Mouse (Mus musculus) heart, adult 2 months (tissue): Measurements from ENCODE around the gene Nsmce1. TPM values are rescaled to one million over a fixed set of nuclear protein-coding genes. Genes with fewer than 3 reads are reported as not detected.

Experiments used
- DNase-seq, 2 experiments: peaks; one replicate each; pipeline ENCODE4 v3.0.0; 2021
- H3K27ac ChIP-seq: fragments of 200-600 bp; 2 replicates; pipeline ENCODE4 v1.8.1; 2022
- H3K27me3 ChIP-seq: fragments of 200-500 bp; 2 replicates; pipeline ENCODE4 v1.6.1; 2012; ENCODE audit warnings: mild to moderate bottlenecking, low read length, inconsistent platforms, mixed read lengths; ENCODE audit not compliant: control insufficient read depth, insufficient read depth
- H3K36me3 ChIP-seq: fragments of 200-500 bp; 2 replicates; pipeline ENCODE4 v1.6.1; 2012; ENCODE audit warnings: low read length, inconsistent platforms; ENCODE audit not compliant: control insufficient read depth, insufficient read depth
- H3K4me1 ChIP-seq: fragments of 200-500 bp; 2 replicates; pipeline ENCODE4 v1.6.1; 2011; ENCODE audit warnings: low read length; ENCODE audit not compliant: control insufficient read depth, insufficient read depth
- H3K4me3 ChIP-seq: fragments of 200-600 bp; 2 replicates; pipeline ENCODE4 v1.8.1; 2022
- H3K79me2 ChIP-seq: fragments of 200-500 bp; replicated peaks from 2 replicates; pipeline ENCODE4 v1.6.1; 2012; ENCODE audit warnings: mild to moderate bottlenecking, inconsistent platforms, low read length, moderate library complexity, mixed read lengths; ENCODE audit not compliant: control insufficient read depth, insufficient read depth
- H3K9ac ChIP-seq: fragments of 200-500 bp; 2 replicates; pipeline ENCODE4 v1.6.1; 2012; ENCODE audit warnings: low read depth, mild to moderate bottlenecking, control low read depth, inconsistent platforms, low read length, mixed read lengths
- CTCF ChIP-seq: fragments of 200-600 bp; IDR thresholded peaks from 2 replicates; pipeline ENCODE4 v1.8.1; 2022; ENCODE audit warnings: antibody characterized with exemption, mild to moderate bottlenecking, moderate library complexity
- EP300 ChIP-seq: fragments of 200-500 bp; IDR thresholded peaks from 2 replicates; pipeline ENCODE4 v1.6.1; 2011; ENCODE audit warnings: low read depth, low read length, control low read depth; ENCODE audit not compliant: insufficient read depth
- POLR2A ChIP-seq: fragments of 200-500 bp; IDR thresholded peaks from 2 replicates; pipeline ENCODE4 v1.6.1; 2011; ENCODE audit warnings: mild to moderate bottlenecking, low read depth, low read length, control low read depth; ENCODE audit not compliant: insufficient read depth
- WGBS: fragments of 180-500 bp; shearing (Covaris S2); methylation state at CpG from one replicate; pipeline ENCODE4 v1.1.7; 2018; 5-methylcytosine and 5-hydroxymethylcytosine counted together
- intact Hi-C: fragments of 180-260 bp; cut with DNase I; formaldehyde crosslinking; loops from one replicate; pipeline ENCODE4 v1.15.1; 2025
- polyA plus RNA-seq: library from polyadenylated mRNA; depleted of rRNA; stranded (reverse); fragments of >200 nt; gene quantifications from 2 replicates; pipeline ENCODE4 v1.2.3, GENCODE M21; 2012
- total RNA-seq, 2 experiments: library from RNA; stranded (reverse); gene quantifications; 2 replicates each; pipeline ENCODE4 v1.2.3; 2021

Nsmce1 gene
- total and polyA plus RNA-seq, 3 experiments = 25.6 to 41.9 (median 33.1) TPM

GRCm38 (mm10) chr7:125519715-125520114, 28.3 kb upstream of the Nsmce1 start:
- WGBS = 77% methylated on average over 3 of the region's 3 CpGs
- Histone ChIP-seq H3K4me1 (no peaks in the 10 kb centered on the region), H3K27ac (no peak overlapping the region), H3K4me3 (no peak overlapping the region), H3K9ac (no peak overlapping the region), H3K79me2 (no peaks in the 10 kb centered on the region), H3K27me3 (no peaks in the 10 kb centered on the region), H3K36me3 (no peaks in the 10 kb centered on the region)
- intact Hi-C loops = no loop called here
- no peak for TF ChIP-seq POLR2A
- TF ChIP-seq CTCF = no peak
- no peak for TF ChIP-seq EP300
- no peak for DNase-seq

GRCm38 (mm10) chr7:125517470-125517869, 26.1 kb upstream of the Nsmce1 start:
- 82% methylated on average over 6 of the region's 6 CpGs for WGBS
- TF ChIP-seq CTCF (no peak), POLR2A (no peak), EP300 (no peak)
- no peak overlapping the region for H3K9ac ChIP-seq
- H3K4me1 ChIP-seq = no peaks in the 10 kb centered on the region
- no peaks in the 10 kb centered on the region for H3K36me3 ChIP-seq
- H3K27me3 ChIP-seq = no peaks in the 10 kb centered on the region
- H3K27ac ChIP-seq = no peak overlapping the region
- DNase-seq = no peak
- no peaks in the 10 kb centered on the region for H3K79me2 ChIP-seq
- intact Hi-C loops = no loop called here
- no peak overlapping the region for H3K4me3 ChIP-seq

- H3K36me3 ChIP-seq = no peaks in the 10 kb centered on the region
- 71% methylated on average over 8 of the region's 8 CpGs for WGBS
- no peak overlapping the region for H3K4me3 ChIP-seq
- no peak overlapping the region for H3K27ac ChIP-seq
- no peak for TF ChIP-seq POLR2A
- H3K79me2 ChIP-seq = no peaks in the 10 kb centered on the region
- intact Hi-C loops = no loop called here
- no peak for DNase-seq
- H3K4me1 ChIP-seq = no peaks in the 10 kb centered on the region
- H3K9ac ChIP-seq = no peak overlapping the region
- no peaks in the 10 kb centered on the region for H3K27me3 ChIP-seq
Measured at GRCm38 (mm10) chr7:125516723-125517122, 25.3 kb upstream of the Nsmce1 start.

- 57% methylated on average over 5 of the region's 5 CpGs for WGBS
- intact Hi-C loops = no loop called here
- TF ChIP-seq EP300 (no peak), POLR2A (no peak)
- no peaks in the 10 kb centered on the region for H3K4me1 ChIP-seq
- no peak overlapping the region for H3K9ac ChIP-seq
- H3K4me3 ChIP-seq = no peak overlapping the region
- H3K27ac ChIP-seq = no peak overlapping the region
- no peaks in the 10 kb centered on the region for H3K79me2 ChIP-seq
- DNase-seq = no peak
- H3K27me3 ChIP-seq = no peaks in the 10 kb centered on the region
- no peaks in the 10 kb centered on the region for H3K36me3 ChIP-seq
Measured at GRCm38 (mm10) chr7:125515081-125515853, 23.9 kb upstream of the Nsmce1 start.

- no peak for TF ChIP-seq CTCF
- no peaks in the 10 kb centered on the region for H3K36me3 ChIP-seq
- WGBS = 68% methylated on average over 2 of the region's 2 CpGs
Measured at GRCm38 (mm10) chr7:125511852-125512251, 20.5 kb upstream of the Nsmce1 start.

GRCm38 (mm10) chr7:125511432-125511831, 20.0 kb upstream of the Nsmce1 start:
- no peaks in the 10 kb centered on the region for H3K79me2 ChIP-seq
- TF ChIP-seq EP300 = no peak
- TF ChIP-seq CTCF = no peak
- TF ChIP-seq POLR2A = no peak
- no peaks in the 10 kb centered on the region for H3K4me1 ChIP-seq
- no peak overlapping the region for H3K27ac ChIP-seq
- no peaks in the 10 kb centered on the region for H3K27me3 ChIP-seq
- 79% methylated on average over 5 of the region's 5 CpGs for WGBS
- no peaks in the 10 kb centered on the region for H3K36me3 ChIP-seq
- intact Hi-C loops = no loop called here
- H3K9ac ChIP-seq = no peak overlapping the region
- no peak for DNase-seq
- no peak overlapping the region for H3K4me3 ChIP-seq

More at GRCm38 (mm10) chr7:125511852-125512251, 20.5 kb upstream of the Nsmce1 start:
- Histone ChIP-seq H3K9ac (no peak overlapping the region), H3K79me2 (no peaks in the 10 kb centered on the region), H3K27me3 (no peaks in the 10 kb centered on the region), H3K4me1 (no peaks in the 10 kb centered on the region), H3K27ac (no peak overlapping the region), H3K4me3 (no peak overlapping the region)
- intact Hi-C loops = no loop called here
- no peak for DNase-seq
